Mouse (Mus musculus): ENCODE data around the gene Bmpr1a. TPM values are rescaled to one million over a fixed set of nuclear protein-coding genes. Genes with fewer than 3 reads are reported as not detected.

The Bmpr1a gene
- 2.4 and 3.3 TPM in 2 replicates for polyA plus RNA-seq (2012; rRNA removed)

GRCm38 (mm10) chr14:34503325-34503647, at the start of gene Bmpr1a:
Gene Bmpr1a (minus strand): TSS chr14:34503341.
- peak within 1 kb of the TSS; percentile 95 for H3K4me3 ChIP-seq (ENCODE audit: low read depth, low read length)
- peak within 1 kb of the TSS; percentile 88 for H3K27ac ChIP-seq (ENCODE audit: insufficient read depth, low read depth, low read length)

DNA sequence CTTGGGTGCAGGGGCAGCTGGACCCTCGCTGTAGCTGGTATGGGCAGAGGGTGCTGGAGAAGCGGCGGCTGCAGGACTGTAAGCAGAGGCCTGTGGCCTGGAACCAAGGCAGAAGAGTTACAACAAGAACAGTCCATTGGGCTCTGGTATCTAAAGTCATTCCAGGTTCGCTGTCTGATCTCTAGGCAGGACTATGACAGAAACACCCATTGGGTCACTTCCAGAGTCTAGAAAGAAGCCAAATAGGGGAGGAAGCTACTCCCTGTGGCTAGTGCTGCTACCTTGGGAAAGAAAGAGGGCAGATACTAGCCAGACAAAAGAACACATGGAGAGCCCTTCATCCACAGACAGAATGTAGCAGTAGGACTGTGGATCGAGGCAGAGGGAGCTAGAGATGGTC, 49.1 kb upstream of the Bmpr1a start:
- Histone ChIP-seq H3K4me1 (ENCODE audit: control insufficient read depth, insufficient read depth, insufficient read length, low read length) (peaks cover 21% of the 10 kb centered on the region), H3K36me3 (ENCODE audit: control insufficient read depth, insufficient read depth, low read length) (peaks cover 13% of the 10 kb centered on the region; the same call in 1 of the 2 replicates), H3K27me3 (ENCODE audit: control insufficient read depth, insufficient read depth, low read length) (no peaks in the 10 kb centered on the region), H3K27ac (ENCODE audit: insufficient read depth, low read depth, low read length) (no peak overlapping the region), H3K4me3 (ENCODE audit: low read depth, low read length) (no peak overlapping the region)
- WGBS: 88% methylated on average over 5 of the region's 5 CpGs
- no peak for TF ChIP-seq CTCF (IDR thresholded peaks at IDR 0.05; ENCODE audit: extremely low read depth, insufficient read length, insufficient replicate concordance, low read depth, low read length)
- no peak for TF ChIP-seq POLR2A (IDR thresholded peaks at IDR 0.05; ENCODE audit: low read depth, low read length)

More at GRCm38 (mm10) chr14:34503325-34503647, at the start of gene Bmpr1a:
- Histone ChIP-seq H3K27me3 (ENCODE audit: control insufficient read depth, insufficient read depth, low read length) (no peaks in the 10 kb centered on the region), H3K36me3 (ENCODE audit: control insufficient read depth, insufficient read depth, low read length) (no peaks in the 10 kb centered on the region), H3K4me1 (ENCODE audit: control insufficient read depth, insufficient read depth, insufficient read length, low read length) (peaks cover 17% of the 10 kb centered on the region)
- WGBS: 13% methylated on average over 15 of the region's 15 CpGs
- TF ChIP-seq POLR2A (IDR thresholded peaks at IDR 0.05; ENCODE audit: low read depth, low read length) (0 out of 2 replicates have a peak, but pooled peaks have one; percentile 20), CTCF (IDR thresholded peaks at IDR 0.05; ENCODE audit: extremely low read depth, insufficient read length, insufficient replicate concordance, low read depth, low read length) (no peak)

- under 1% methylated on average over 55 of the region's 55 CpGs for WGBS
- Histone ChIP-seq H3K4me1 (ENCODE audit: control insufficient read depth, insufficient read depth, insufficient read length, low read length) (peaks cover 24% of the 10 kb centered on the region), H3K27me3 (ENCODE audit: control insufficient read depth, insufficient read depth, low read length) (no peaks in the 10 kb centered on the region), H3K4me3 (ENCODE audit: low read depth, low read length) (peak overlapping the region; percentile 69), H3K36me3 (ENCODE audit: control insufficient read depth, insufficient read depth, low read length) (0 out of 2 replicates have a peak, but pooled peaks cover 8% of the 10 kb centered on the region), H3K27ac (ENCODE audit: insufficient read depth, low read depth, low read length) (peak overlapping the region; percentile 93)
- TF ChIP-seq POLR2A (IDR thresholded peaks at IDR 0.05; ENCODE audit: low read depth, low read length) (no peak; the same call in 1 of the 2 replicates), CTCF (IDR thresholded peaks at IDR 0.05; ENCODE audit: extremely low read depth, insufficient read length, insufficient replicate concordance, low read depth, low read length) (peak; percentile 71)
Observed at GRCm38 (mm10) chr14:34549004-34549671, 46.0 kb upstream of the Bmpr1a start.

DNA sequence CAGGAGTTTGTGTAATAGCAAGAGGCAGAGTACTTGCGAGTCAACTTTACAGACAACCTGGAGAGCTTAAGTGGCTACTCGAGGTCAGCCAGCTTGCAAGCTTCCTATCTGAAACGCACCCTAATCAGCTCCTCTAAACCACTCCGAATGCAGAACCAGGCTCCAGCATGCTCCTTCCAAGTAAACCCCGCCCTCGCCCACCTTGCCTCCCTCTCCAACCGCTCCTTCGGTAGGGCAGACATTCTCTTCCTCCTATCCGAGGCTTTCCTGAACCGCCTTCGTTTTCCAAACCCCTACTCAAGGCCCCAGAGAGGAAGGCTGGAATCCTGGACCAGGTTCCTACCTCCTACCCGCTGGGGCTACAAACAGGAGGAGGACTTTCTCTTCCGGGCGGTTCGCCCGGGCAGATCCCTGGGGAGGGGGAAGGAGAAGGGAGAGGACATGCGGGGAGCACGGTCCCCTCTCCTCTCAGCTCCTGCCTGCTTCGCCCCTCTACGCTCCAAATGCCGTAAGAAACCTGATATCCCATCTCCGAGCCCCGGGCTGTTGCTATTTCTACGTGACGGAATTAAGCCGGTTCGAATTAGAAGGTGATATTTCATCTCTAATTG, 45.4 kb upstream of the Bmpr1a start:
- Histone ChIP-seq H3K4me3 (ENCODE audit: low read depth, low read length) (peak overlapping the region; percentile 69), H3K27me3 (ENCODE audit: control insufficient read depth, insufficient read depth, low read length) (no peaks in the 10 kb centered on the region), H3K36me3 (ENCODE audit: control insufficient read depth, insufficient read depth, low read length) (peaks cover 12% of the 10 kb centered on the region; the same call in 1 of the 2 replicates), H3K4me1 (ENCODE audit: control insufficient read depth, insufficient read depth, insufficient read length, low read length) (peaks cover 22% of the 10 kb centered on the region), H3K27ac (ENCODE audit: insufficient read depth, low read depth, low read length) (peak overlapping the region; percentile 93)
- TF ChIP-seq CTCF (IDR thresholded peaks at IDR 0.05; ENCODE audit: extremely low read depth, insufficient read length, insufficient replicate concordance, low read depth, low read length) (no peak), POLR2A (IDR thresholded peaks at IDR 0.05; ENCODE audit: low read depth, low read length) (no peak)
- 2% methylated on average over 27 of the region's 27 CpGs for WGBS

- no peak overlapping the region; the same call in 1 of the 2 replicates for H3K27ac ChIP-seq (ENCODE audit: insufficient read depth, low read depth, low read length)
- H3K4me1 ChIP-seq (ENCODE audit: control insufficient read depth, insufficient read depth, insufficient read length, low read length): peaks cover 20% of the 10 kb centered on the region
- no peak overlapping the region for H3K4me3 ChIP-seq (ENCODE audit: low read depth, low read length)
- no peaks in the 10 kb centered on the region for H3K27me3 ChIP-seq (ENCODE audit: control insufficient read depth, insufficient read depth, low read length)
- TF ChIP-seq CTCF (IDR thresholded peaks at IDR 0.05; ENCODE audit: extremely low read depth, insufficient read length, insufficient replicate concordance, low read depth, low read length): no peak
- TF ChIP-seq POLR2A (IDR thresholded peaks at IDR 0.05; ENCODE audit: low read depth, low read length): no peak
- WGBS: 66% methylated on average over 2 of the region's 2 CpGs
- H3K36me3 ChIP-seq (ENCODE audit: control insufficient read depth, insufficient read depth, low read length): peaks cover 11% of the 10 kb centered on the region; the same call in 1 of the 2 replicates
Observed at GRCm38 (mm10) chr14:34544545-34544944, 41.4 kb upstream of the Bmpr1a start.

GRCm38 (mm10) chr14:34544001-34544400, 40.9 kb upstream of the Bmpr1a start:
- WGBS: 85% methylated on average over 6 of the region's 6 CpGs
- Histone ChIP-seq H3K4me1 (ENCODE audit: control insufficient read depth, insufficient read depth, insufficient read length, low read length) (peaks cover 20% of the 10 kb centered on the region), H3K36me3 (ENCODE audit: control insufficient read depth, insufficient read depth, low read length) (peaks cover 13% of the 10 kb centered on the region), H3K4me3 (ENCODE audit: low read depth, low read length) (no peak overlapping the region), H3K27me3 (ENCODE audit: control insufficient read depth, insufficient read depth, low read length) (no peaks in the 10 kb centered on the region), H3K27ac (ENCODE audit: insufficient read depth, low read depth, low read length) (no peak overlapping the region)
- TF ChIP-seq CTCF (IDR thresholded peaks at IDR 0.05; ENCODE audit: extremely low read depth, insufficient read length, insufficient replicate concordance, low read depth, low read length) (no peak), POLR2A (IDR thresholded peaks at IDR 0.05; ENCODE audit: low read depth, low read length) (no peak)

- Histone ChIP-seq H3K4me1 (ENCODE audit: control insufficient read depth, insufficient read depth, insufficient read length, low read length) (peaks cover 19% of the 10 kb centered on the region), H3K36me3 (ENCODE audit: control insufficient read depth, insufficient read depth, low read length) (peaks cover 13% of the 10 kb centered on the region), H3K4me3 (ENCODE audit: low read depth, low read length) (no peak overlapping the region), H3K27me3 (ENCODE audit: control insufficient read depth, insufficient read depth, low read length) (no peaks in the 10 kb centered on the region), H3K27ac (ENCODE audit: insufficient read depth, low read depth, low read length) (peak overlapping the region; percentile 10; the same call in 1 of the 2 replicates)
- TF ChIP-seq CTCF (IDR thresholded peaks at IDR 0.05; ENCODE audit: extremely low read depth, insufficient read length, insufficient replicate concordance, low read depth, low read length) (no peak), POLR2A (IDR thresholded peaks at IDR 0.05; ENCODE audit: low read depth, low read length) (no peak)
- WGBS: 43% methylated on average over 6 of the region's 6 CpGs
Observed at GRCm38 (mm10) chr14:34543596-34543995, 40.5 kb upstream of the Bmpr1a start.

All from small intestine, adult 2 months (tissue).